Mouse (Mus musculus): ENCODE measurements around the gene Baiap2l2. TPM values are rescaled to one million over a fixed set of nuclear protein-coding genes. Genes with fewer than 3 reads are reported as not detected.
A peak's percentile ranks its signal among the peaks of the same experiment; 100 is the strongest.

Gene Baiap2l2
- total and polyA plus RNA-seq, 2 experiments from 2014 or later: 1.7 to 6.8 TPM

DNA sequence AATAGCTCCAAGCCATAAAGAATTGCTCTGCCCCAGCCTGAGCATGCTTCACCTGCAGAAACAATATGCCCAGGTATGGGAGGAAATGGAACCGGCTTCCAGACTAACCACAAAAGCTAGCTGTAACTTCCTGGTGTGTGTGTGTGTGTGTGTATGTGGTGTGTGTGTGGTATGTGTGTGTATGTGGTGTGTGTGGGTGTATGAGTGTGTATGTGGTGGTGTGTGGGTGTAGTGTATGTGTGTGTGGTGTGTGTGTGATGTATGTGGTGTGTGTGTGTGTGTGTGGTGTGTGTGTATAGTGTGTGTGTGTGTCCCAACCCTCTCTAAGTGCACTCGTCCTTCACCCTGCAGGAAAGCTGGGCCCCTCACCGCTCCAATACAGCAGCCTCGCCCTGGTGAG lies 20.0 kb downstream of the Baiap2l2 start:
- Histone ChIP-seq H3K9me3 (ENCODE audit: low read length) (no peaks in the 10 kb centered on the region), H3K4me2 (ENCODE audit: low read depth, low read length) (no peak overlapping the region), H3K27me3 (ENCODE audit: insufficient read depth, low read length) (peaks cover 3% of the 10 kb centered on the region), H3K36me3 (ENCODE audit: insufficient read depth, low read length) (no peaks in the 10 kb centered on the region), H3K27ac (no peak overlapping the region), H3K4me3 (ENCODE audit: low read length) (no peak overlapping the region), H3K9ac (replicated peaks; ENCODE audit: low read length) (no peak overlapping the region), H3K4me1 (ENCODE audit: insufficient read depth, low read length) (peaks cover 12% of the 10 kb centered on the region; the same call in 1 of the 2 replicates)
- WGBS: 58% methylated on average over 4 of the region's 4 CpGs
- DNase-seq (ENCODE audit: low spot score): no peak
- ATAC-seq: no peak
- TF ChIP-seq CTCF (IDR thresholded peaks at IDR 0.05; ENCODE audit: low read depth): no peak

DNA sequence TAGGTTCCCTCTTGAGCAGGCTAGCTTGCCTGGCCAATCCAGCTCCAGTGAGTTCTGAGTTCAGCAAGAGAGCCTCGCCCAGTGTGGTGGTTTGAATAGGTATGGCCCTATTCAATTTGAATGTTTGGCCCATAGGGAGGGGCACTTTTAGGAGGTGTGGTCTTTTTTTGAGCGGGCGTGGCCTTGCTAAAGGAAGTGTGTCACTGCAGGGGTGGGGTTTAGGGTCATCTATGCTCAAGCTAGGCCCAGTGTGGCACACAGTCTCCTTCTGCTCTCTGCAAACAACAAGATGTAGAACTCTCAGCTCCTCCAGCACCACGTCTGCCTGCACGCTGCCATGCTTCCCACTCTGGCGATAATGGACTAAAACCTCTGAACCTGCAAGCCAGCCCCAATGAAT lies 21.6 kb downstream of the Baiap2l2 start:
- Histone ChIP-seq H3K4me3 (ENCODE audit: low read length) (no peak overlapping the region), H3K9ac (replicated peaks; ENCODE audit: low read length) (no peak overlapping the region), H3K4me2 (ENCODE audit: low read depth, low read length) (no peak overlapping the region), H3K4me1 (ENCODE audit: insufficient read depth, low read length) (peaks cover 12% of the 10 kb centered on the region; the same call in 1 of the 2 replicates), H3K27me3 (ENCODE audit: insufficient read depth, low read length) (peaks cover 7% of the 10 kb centered on the region), H3K36me3 (ENCODE audit: insufficient read depth, low read length) (no peaks in the 10 kb centered on the region), H3K27ac (no peak overlapping the region), H3K9me3 (ENCODE audit: low read length) (no peaks in the 10 kb centered on the region)
- no peak for DNase-seq (ENCODE audit: low spot score)
- no peak for ATAC-seq
- 94% methylated on average over 6 of the region's 6 CpGs for WGBS
- TF ChIP-seq CTCF (IDR thresholded peaks at IDR 0.05; ENCODE audit: low read depth): no peak

DNA sequence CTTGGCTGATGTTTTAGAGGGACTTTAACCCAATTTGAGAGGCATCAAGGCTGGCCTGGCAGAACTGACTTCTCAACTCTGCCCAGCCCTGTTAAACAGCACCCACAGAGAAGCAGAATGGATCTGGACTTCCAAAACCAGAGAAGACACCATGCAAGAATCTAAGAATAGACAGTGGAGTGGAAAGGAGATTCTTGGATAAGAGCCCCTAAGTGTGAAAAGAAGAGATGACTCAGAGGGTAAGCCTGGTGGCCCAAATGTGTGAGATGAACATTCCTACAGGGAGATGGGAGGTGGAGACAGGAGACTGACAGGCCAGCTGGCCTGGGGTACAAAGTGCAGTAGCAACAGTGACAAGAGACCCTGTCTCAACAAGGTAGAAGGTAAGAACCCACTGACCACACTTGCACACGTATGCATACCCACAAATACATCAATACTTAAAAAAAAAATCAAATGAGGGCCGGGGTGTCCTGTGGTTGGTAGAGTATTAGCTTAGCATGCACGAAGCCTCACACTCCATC lies 22.5 kb downstream of the Baiap2l2 start:
- no peaks in the 10 kb centered on the region for H3K36me3 ChIP-seq (ENCODE audit: insufficient read depth, low read length)
- 91% methylated on average over 3 of the region's 3 CpGs for WGBS
- peak overlapping the region; percentile 98; the same call in 1 of the 2 replicates for H3K4me2 ChIP-seq (ENCODE audit: low read depth, low read length)
- no peaks in the 10 kb centered on the region for H3K9me3 ChIP-seq (ENCODE audit: low read length)
- ATAC-seq: no peak
- no peak for DNase-seq (ENCODE audit: low spot score)
- H3K27ac ChIP-seq: no peak overlapping the region
- peaks cover 12% of the 10 kb centered on the region; the same call in 1 of the 2 replicates for H3K4me1 ChIP-seq (ENCODE audit: insufficient read depth, low read length)
- TF ChIP-seq CTCF (IDR thresholded peaks at IDR 0.05; ENCODE audit: low read depth): no peak
- H3K27me3 ChIP-seq (ENCODE audit: insufficient read depth, low read length): peaks cover 7% of the 10 kb centered on the region
- H3K9ac ChIP-seq (replicated peaks; ENCODE audit: low read length): no peak overlapping the region
- H3K4me3 ChIP-seq (ENCODE audit: low read length): no peak overlapping the region

DNA sequence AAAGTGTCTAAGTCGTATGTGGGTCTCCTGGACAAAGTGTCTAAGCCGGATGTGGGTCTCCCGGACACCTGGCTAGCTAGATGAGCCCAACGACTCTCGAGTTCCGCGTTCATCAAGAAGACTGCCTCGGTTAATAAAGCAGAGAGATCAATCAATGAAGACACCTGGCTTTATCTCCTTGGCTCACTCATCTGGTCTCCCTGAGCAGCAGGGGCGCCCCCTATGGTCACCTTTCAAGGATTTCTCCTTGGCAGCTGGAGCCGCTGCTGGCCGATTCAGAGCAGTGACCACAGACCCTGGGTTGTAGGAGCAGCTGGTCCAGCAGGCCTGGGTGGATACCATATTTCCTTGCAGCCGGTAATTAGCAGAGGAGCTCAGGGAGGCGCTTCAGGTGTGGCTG lies 23.0 kb downstream of the Baiap2l2 start:
- H3K36me3 ChIP-seq (ENCODE audit: insufficient read depth, low read length): no peaks in the 10 kb centered on the region
- H3K27ac ChIP-seq: no peak overlapping the region
- DNase-seq (ENCODE audit: low spot score) (peak; percentile 67), ATAC-seq (no peak)
- H3K27me3 ChIP-seq (ENCODE audit: insufficient read depth, low read length): peaks cover 7% of the 10 kb centered on the region
- peak overlapping the region; percentile 98; the same call in 1 of the 2 replicates for H3K4me2 ChIP-seq (ENCODE audit: low read depth, low read length)
- H3K9ac ChIP-seq (replicated peaks; ENCODE audit: low read length): no peak overlapping the region
- H3K4me1 ChIP-seq (ENCODE audit: insufficient read depth, low read length): peaks cover 12% of the 10 kb centered on the region; the same call in 1 of the 2 replicates
- WGBS: 22% methylated on average over 13 of the region's 13 CpGs
- H3K4me3 ChIP-seq (ENCODE audit: low read length): no peak overlapping the region
- peak; percentile 58 for TF ChIP-seq CTCF (IDR thresholded peaks at IDR 0.05; ENCODE audit: low read depth)
- H3K9me3 ChIP-seq (ENCODE audit: low read length): no peaks in the 10 kb centered on the region

DNA sequence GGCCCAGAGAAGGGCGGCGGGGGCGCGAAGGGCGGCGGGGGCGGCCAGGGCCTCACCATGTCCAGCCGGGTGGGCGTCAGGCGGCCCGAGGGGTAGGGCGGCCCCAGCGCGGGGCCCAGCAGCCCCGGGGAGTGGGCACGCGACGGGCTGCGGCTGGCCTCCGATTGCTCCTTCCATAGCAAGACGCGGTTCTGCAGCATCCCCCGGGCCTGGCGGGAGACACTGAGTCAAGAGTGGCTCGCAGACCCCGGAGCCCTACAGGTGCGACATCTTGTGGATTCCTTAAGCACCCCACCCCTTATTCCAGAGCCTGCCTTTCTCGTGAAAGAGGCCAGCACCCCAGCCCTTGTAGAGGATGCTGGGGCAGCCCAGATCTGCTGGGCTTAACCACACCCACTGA lies 23.6 kb downstream of the Baiap2l2 start:
- Histone ChIP-seq H3K4me2 (ENCODE audit: low read depth, low read length) (peak overlapping the region; percentile 98), H3K27me3 (ENCODE audit: insufficient read depth, low read length) (peaks cover 7% of the 10 kb centered on the region), H3K9ac (replicated peaks; ENCODE audit: low read length) (peak overlapping the region; percentile 77), H3K9me3 (ENCODE audit: low read length) (no peaks in the 10 kb centered on the region), H3K27ac (no peak overlapping the region), H3K4me1 (ENCODE audit: insufficient read depth, low read length) (peaks cover 12% of the 10 kb centered on the region; the same call in 1 of the 2 replicates), H3K36me3 (ENCODE audit: insufficient read depth, low read length) (no peaks in the 10 kb centered on the region), H3K4me3 (ENCODE audit: low read length) (peak overlapping the region; percentile 57)
- WGBS: under 1% methylated on average over 20 of the region's 28 CpGs
- DNase-seq (ENCODE audit: low spot score): peak; percentile 48
- peak; percentile 34 for TF ChIP-seq CTCF (IDR thresholded peaks at IDR 0.05; ENCODE audit: low read depth)
- ATAC-seq: peak; percentile 50

GRCm38 (mm10) chr15:79261095-79261725 lies 24.1 kb downstream of the Baiap2l2 start:
- TF ChIP-seq CTCF (IDR thresholded peaks at IDR 0.05; ENCODE audit: low read depth): no peak
- Histone ChIP-seq H3K36me3 (ENCODE audit: insufficient read depth, low read length) (no peaks in the 10 kb centered on the region), H3K27me3 (ENCODE audit: insufficient read depth, low read length) (peaks cover 7% of the 10 kb centered on the region), H3K27ac (no peak overlapping the region; the same call in 1 of the 2 replicates), H3K4me2 (ENCODE audit: low read depth, low read length) (peak overlapping the region; percentile 98), H3K4me1 (ENCODE audit: insufficient read depth, low read length) (peaks cover 12% of the 10 kb centered on the region; the same call in 1 of the 2 replicates), H3K9ac (replicated peaks; ENCODE audit: low read length) (peak overlapping the region; percentile 77), H3K4me3 (ENCODE audit: low read length) (peak overlapping the region; percentile 57), H3K9me3 (ENCODE audit: low read length) (no peaks in the 10 kb centered on the region)
- ATAC-seq: peak; percentile 80
- under 1% methylated on average over 54 of the region's 62 CpGs for whole genome bisulfite sequencing
- peak; percentile 50 for DNase-seq (ENCODE audit: low spot score)

DNA sequence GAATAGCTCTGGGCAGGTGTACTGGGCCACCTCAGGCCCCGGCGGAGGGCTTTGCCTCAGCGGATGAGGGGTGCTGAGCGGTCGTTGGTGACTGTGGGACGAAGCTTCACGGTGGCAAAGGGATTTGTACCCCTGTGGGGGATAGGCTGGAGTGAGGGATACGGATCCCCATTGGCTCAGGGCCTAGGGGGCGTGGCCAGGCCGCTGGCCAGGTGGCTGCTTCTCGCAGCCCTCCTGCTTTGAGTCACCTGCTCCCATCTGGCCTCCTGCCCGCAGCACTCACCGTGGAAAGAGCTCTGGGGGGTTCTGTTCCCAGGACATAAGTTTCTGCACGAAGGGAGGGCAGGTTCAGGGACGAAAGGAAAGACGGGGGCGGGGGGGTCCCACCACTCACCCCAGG lies 26.8 kb downstream of the Baiap2l2 start:
- Histone ChIP-seq H3K4me3 (ENCODE audit: low read length) (no peak overlapping the region), H3K4me1 (ENCODE audit: insufficient read depth, low read length) (peaks cover 12% of the 10 kb centered on the region; the same call in 1 of the 2 replicates), H3K27me3 (ENCODE audit: insufficient read depth, low read length) (peaks cover 7% of the 10 kb centered on the region), H3K36me3 (ENCODE audit: insufficient read depth, low read length) (no peaks in the 10 kb centered on the region), H3K9me3 (ENCODE audit: low read length) (no peaks in the 10 kb centered on the region), H3K27ac (no peak overlapping the region), H3K4me2 (ENCODE audit: low read depth, low read length) (no peak overlapping the region), H3K9ac (replicated peaks; ENCODE audit: low read length) (no peak overlapping the region)
- no peak for ATAC-seq
- TF ChIP-seq CTCF (IDR thresholded peaks at IDR 0.05; ENCODE audit: low read depth): no peak
- no peak for DNase-seq (ENCODE audit: low spot score)
- 28% methylated on average over 17 of the region's 17 CpGs for WGBS
